Mouse (Mus musculus) hindbrain, embryonic 13.5 days (tissue): ENCODE measurements at regions not wholly inside any gene's neighbourhood (a gene's known extent, or its start where the extent isn't known, plus 50 kb on each side); places are given as distances from the start of the nearest gene placed in this dataset.
A peak's percentile ranks its signal among the peaks of the same experiment; 100 is the strongest.
"Not testable (repeated sequence)": the region's sequence is repeated elsewhere in the genome, so short reads cannot be mapped to it uniquely, and the experiment has no call there.

ENCODE experiments used
- ATAC-seq: fragments of 200-750 bp; cut with Nextera tagmentation; 2 replicates; pipeline ENCODE4 v1.8.0; 2017; ENCODE audit warnings: moderate TSS enrichment; ENCODE audit not compliant: low FRiP score
- H3K27ac ChIP-seq: fragments of 300-500 bp; sonication (generic); 2 replicates; pipeline ENCODE4 v1.5.1; 2015; ENCODE audit warnings: inconsistent platforms, mild to moderate bottlenecking, moderate library complexity
- H3K27me3 ChIP-seq: fragments of 300-500 bp; sonication (generic); 2 replicates; pipeline ENCODE4 v1.6.1; 2015; ENCODE audit warnings: mild to moderate bottlenecking, inconsistent platforms
- H3K36me3 ChIP-seq: fragments of 300-500 bp; sonication (generic); 2 replicates; pipeline ENCODE4 v1.6.1; 2015; ENCODE audit warnings: mild to moderate bottlenecking, inconsistent platforms
- H3K4me1 ChIP-seq: fragments of 300-500 bp; sonication (generic); replicated peaks from 2 replicates; pipeline ENCODE4 v1.6.1; 2015; ENCODE audit warnings: inconsistent platforms
- H3K4me2 ChIP-seq: fragments of 300-500 bp; sonication (generic); 2 replicates; pipeline ENCODE4 v1.6.1; 2015; ENCODE audit warnings: inconsistent platforms, mild to moderate bottlenecking, moderate library complexity
- H3K4me3 ChIP-seq: fragments of 300-500 bp; sonication (generic); 2 replicates; pipeline ENCODE4 v1.5.1; 2015; ENCODE audit warnings: mild to moderate bottlenecking, inconsistent platforms
- H3K9ac ChIP-seq: fragments of 300-500 bp; sonication (generic); 2 replicates; pipeline ENCODE4 v1.6.1; 2015; ENCODE audit warnings: mild to moderate bottlenecking, inconsistent platforms
- H3K9me3 ChIP-seq: fragments of 300-500 bp; sonication (generic); 2 replicates; pipeline ENCODE4 v1.6.1; 2016; ENCODE audit warnings: inconsistent platforms
- WGBS: fragments of 180-500 bp; shearing (Covaris S2); methylation state at CpG from one replicate; pipeline ENCODE4 v1.1.7; 2015; 5-methylcytosine and 5-hydroxymethylcytosine counted together

DNA sequence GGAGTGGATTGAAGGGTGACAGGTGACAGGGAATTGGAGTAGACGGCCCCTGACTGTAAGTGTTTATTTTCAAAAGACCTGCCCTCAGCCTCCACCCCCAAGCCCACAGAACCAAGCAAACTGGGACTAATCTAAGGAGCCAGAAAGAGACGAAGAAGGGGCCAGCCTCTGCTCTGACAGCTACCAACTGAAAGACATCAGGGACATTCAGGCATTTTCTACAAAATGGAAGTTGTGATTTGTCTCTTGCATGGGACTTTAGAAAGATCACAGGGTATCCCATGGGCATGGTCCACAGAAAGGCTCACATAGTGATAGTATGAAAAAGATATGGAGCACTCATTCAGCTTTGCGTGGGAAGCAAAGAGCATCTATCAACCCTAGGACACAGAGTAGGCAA is 163.8 kb upstream of the Rapgef5 start:
- H3K36me3 ChIP-seq, result no peaks in the 10 kb centered on the region
- H3K9me3 ChIP-seq, result no peaks in the 10 kb centered on the region
- H3K4me3 ChIP-seq, result no peak overlapping the region
- 40% methylated on average over 3 of the region's 3 CpGs for WGBS
- ATAC-seq, result no peak
- H3K4me2 ChIP-seq, result no peak overlapping the region
- H3K9ac ChIP-seq, result no peak overlapping the region
- H3K27me3 ChIP-seq, result no peaks in the 10 kb centered on the region
- no peak overlapping the region for H3K27ac ChIP-seq
- H3K4me1 ChIP-seq, result peaks cover 12% of the 10 kb centered on the region

DNA sequence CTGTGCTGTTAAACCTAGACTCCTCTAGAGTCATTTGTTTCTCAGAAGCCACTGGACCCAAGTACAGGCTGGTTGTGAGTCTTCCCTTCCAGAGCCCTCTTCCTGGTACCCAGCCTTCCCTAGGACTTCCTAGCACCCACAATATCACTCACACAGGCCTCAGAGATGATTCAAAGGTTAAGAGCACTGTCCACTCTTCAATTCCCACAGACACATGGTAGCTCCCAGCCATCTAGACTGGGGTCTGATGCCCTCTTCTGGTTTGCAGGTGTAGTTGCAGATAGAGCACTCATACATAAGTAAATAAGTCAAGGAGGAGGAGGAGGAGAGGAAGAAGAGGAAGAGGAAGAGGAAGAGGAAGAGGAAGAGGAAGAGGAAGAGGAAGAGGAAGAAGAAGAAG is 163.3 kb upstream of the Rapgef5 start:
- Histone ChIP-seq H3K4me3 (no peak overlapping the region), H3K9me3 (no peaks in the 10 kb centered on the region), H3K27ac (no peak overlapping the region), H3K27me3 (no peaks in the 10 kb centered on the region), H3K9ac (no peak overlapping the region), H3K4me1 (peaks cover 11% of the 10 kb centered on the region), H3K36me3 (no peaks in the 10 kb centered on the region), H3K4me2 (no peak overlapping the region)
- ATAC-seq, result 0 out of 2 replicates have a peak, but pooled peaks have one; percentile 8

DNA sequence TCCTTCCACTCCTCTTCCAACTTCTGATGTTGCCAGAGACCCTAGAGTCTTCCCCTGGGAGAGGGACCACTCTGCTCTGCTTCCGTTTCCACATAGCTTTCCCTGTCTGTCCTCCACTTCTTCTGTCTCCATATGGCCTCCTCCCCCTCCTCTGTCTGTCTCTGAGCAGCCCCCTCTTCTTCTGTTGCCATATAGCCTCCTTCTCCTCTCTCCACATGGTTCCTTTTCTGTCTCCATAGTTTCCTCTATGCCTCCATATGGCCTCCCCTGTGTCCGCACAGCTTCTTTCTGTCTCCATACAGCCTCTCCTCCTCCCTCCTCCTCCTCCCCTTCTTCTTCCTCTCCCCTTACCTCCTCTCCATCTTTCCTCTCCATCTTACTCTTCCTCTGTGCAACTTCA is 158.5 kb upstream of the Rapgef5 start:
- H3K27ac ChIP-seq, result no peak overlapping the region
- no peak overlapping the region for H3K9ac ChIP-seq
- no peaks in the 10 kb centered on the region for H3K36me3 ChIP-seq
- no peak for ATAC-seq
- WGBS, result 62% methylated on average over 2 of the region's 2 CpGs
- H3K4me1 ChIP-seq, result 0 out of 2 replicates have a peak, but pooled peaks cover 6% of the 10 kb centered on the region
- no peaks in the 10 kb centered on the region for H3K9me3 ChIP-seq
- no peak overlapping the region for H3K4me2 ChIP-seq
- no peaks in the 10 kb centered on the region for H3K27me3 ChIP-seq
- H3K4me3 ChIP-seq, result no peak overlapping the region

DNA sequence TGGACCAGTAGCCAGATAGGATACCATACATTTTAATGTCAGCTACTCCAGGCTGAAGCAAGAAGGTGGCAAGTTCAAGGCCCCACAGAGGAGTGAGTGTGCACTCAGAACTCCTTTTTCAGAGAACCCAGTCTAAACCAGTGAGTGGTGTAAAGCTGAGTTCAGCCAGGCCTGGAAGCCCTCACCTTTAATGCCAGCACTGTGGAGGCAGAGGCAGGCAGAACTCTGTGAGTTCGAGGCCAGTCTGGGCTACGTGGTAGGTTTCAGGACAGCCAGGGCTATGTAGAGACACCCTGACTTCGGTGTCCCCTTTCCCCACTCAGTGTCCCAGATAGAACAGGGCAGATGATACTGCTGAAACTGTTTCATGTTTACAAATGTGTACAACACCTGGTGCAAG is 157.4 kb upstream of the Rapgef5 start:
- WGBS, result 94% methylated on average over 3 of the region's 3 CpGs
- no peaks in the 10 kb centered on the region for H3K36me3 ChIP-seq
- no peak overlapping the region for H3K27ac ChIP-seq
- H3K4me3 ChIP-seq, result no peak overlapping the region
- no peak overlapping the region for H3K9ac ChIP-seq
- no peak for ATAC-seq
- H3K9me3 ChIP-seq, result no peaks in the 10 kb centered on the region
- 0 out of 2 replicates have a peak, but pooled peaks cover 6% of the 10 kb centered on the region for H3K4me1 ChIP-seq
- H3K27me3 ChIP-seq, result no peaks in the 10 kb centered on the region
- H3K4me2 ChIP-seq, result no peak overlapping the region

DNA sequence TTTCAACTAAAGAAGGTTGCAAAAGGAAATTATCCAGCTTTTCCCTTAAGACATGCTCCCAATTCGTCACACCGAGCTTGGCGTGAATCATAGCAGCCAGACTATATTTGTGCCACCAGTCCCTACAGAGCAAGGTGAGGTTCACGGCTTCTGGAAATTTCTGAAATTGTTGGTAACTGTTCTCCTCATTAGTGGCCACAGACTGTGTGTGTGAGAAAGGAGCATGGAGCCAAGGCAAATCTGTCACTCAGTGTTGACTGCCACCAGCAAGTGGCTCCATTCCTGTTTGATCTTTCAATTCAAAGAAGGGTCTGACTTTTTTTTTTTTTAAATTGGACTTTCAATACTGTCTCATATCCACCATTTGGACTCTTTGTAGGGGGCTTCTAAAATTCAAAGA is 156.1 kb upstream of the Rapgef5 start:
- H3K4me2 ChIP-seq, result no peak overlapping the region
- H3K9me3 ChIP-seq, result no peaks in the 10 kb centered on the region
- H3K4me1 ChIP-seq, result 0 out of 2 replicates have a peak, but pooled peaks cover 6% of the 10 kb centered on the region
- no peak for ATAC-seq
- 85% methylated on average over 4 of the region's 4 CpGs for WGBS
- no peak overlapping the region for H3K27ac ChIP-seq
- no peak overlapping the region for H3K4me3 ChIP-seq
- H3K36me3 ChIP-seq, result no peaks in the 10 kb centered on the region
- no peaks in the 10 kb centered on the region for H3K27me3 ChIP-seq
- H3K9ac ChIP-seq, result no peak overlapping the region

DNA sequence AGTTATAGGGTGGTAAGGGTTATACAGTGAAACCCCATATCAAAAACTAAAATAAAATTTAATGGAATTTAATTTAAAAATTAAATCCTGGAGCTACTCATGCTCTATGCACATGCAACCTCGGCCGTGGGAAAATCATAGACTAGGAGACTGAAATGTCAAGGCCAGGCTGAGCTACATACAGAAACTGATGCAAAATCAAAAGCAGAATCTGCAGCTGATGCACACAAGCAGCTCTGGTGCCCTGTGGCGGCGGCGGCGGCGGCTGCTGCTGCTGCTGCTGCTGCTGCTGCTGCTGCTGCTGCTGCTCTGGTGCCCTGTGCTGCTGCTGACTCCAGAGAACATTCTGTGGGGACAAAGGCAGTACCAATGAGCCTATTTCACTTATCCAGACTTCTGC is 154.5 kb upstream of the Rapgef5 start:
- H3K9me3 ChIP-seq, result no peaks in the 10 kb centered on the region
- 0 out of 2 replicates have a peak, but pooled peaks cover 6% of the 10 kb centered on the region for H3K4me1 ChIP-seq
- H3K36me3 ChIP-seq, result no peaks in the 10 kb centered on the region
- 71% methylated on average over 7 of the region's 7 CpGs for WGBS
- ATAC-seq, result no peak
- H3K27me3 ChIP-seq, result no peaks in the 10 kb centered on the region
- H3K9ac ChIP-seq, result no peak overlapping the region
- no peak overlapping the region for H3K4me3 ChIP-seq
- no peak overlapping the region for H3K4me2 ChIP-seq
- no peak overlapping the region for H3K27ac ChIP-seq

DNA sequence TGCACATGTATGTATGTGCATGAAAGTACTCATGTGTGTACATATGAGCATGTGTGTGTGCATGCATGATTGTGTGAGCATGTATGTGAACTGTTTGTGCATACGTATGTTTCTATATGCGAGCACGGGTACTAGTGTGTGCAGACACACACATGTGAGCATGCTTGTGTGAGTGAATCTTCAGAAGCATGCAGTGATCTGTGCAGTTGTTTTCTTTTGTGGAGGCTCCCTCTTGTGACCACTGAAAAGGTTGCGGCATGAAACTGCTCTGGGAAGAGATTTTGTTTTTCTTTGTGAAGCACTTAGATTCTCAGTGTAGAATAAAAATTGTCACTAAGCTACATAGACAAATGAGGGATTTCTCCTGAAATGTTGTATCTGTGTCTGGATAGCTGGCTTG is 152.8 kb upstream of the Rapgef5 start:
- WGBS, result 60% methylated on average over 3 of the region's 4 CpGs
- H3K9ac ChIP-seq, H3K27ac ChIP-seq, H3K36me3 ChIP-seq, H3K4me2 ChIP-seq, H3K27me3 ChIP-seq, H3K9me3 ChIP-seq, H3K4me1 ChIP-seq, H3K4me3 ChIP-seq: not testable (repeated sequence)
- peak; percentile 70 for ATAC-seq

DNA sequence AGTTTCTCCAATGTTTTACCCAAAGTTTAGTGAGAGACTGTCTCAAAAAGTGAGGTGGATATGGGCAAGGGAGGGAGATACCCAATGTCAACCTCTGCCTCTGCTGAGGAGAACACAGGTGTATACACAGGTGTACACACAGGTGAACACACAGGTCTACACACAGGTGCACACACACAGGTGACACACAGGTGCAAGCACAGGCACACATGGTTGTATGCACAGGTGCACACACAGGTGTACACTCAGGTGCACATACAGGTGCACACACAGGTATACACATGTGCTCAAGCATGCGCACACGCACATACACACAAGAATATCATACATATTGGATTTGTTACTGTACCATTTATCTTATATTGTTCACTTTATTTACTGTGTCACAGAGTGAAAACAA is 151.1 kb upstream of the Rapgef5 start:
- Histone ChIP-seq H3K4me2 (no peak overlapping the region), H3K27me3 (no peaks in the 10 kb centered on the region), H3K36me3 (no peaks in the 10 kb centered on the region), H3K9me3 (no peaks in the 10 kb centered on the region), H3K4me1 (0 out of 2 replicates have a peak, but pooled peaks cover 3% of the 10 kb centered on the region), H3K4me3 (no peak overlapping the region), H3K9ac (no peak overlapping the region), H3K27ac (no peak overlapping the region)
- no peak for ATAC-seq
- 98% methylated on average over 2 of the region's 2 CpGs for WGBS

DNA sequence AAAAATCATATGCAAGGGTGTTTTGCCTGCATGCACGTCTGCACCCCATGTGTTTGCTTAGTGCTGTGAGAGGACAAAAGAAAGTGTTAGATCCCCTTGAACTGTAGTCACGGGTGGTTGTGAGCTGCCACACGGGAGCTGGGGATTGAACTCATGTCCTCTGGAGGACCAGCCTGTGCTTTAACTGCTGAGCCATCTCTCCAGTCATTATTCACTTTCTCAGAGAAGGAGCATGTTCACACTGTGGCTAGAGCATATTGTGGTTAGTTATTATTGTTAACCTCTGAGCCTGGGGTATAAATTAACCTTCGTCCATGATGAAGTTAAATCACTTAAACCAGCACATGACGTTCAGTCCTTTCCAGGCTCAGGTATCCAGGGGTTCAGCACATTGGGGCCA is 150.4 kb upstream of the Rapgef5 start:
- Histone ChIP-seq H3K4me2 (no peak overlapping the region), H3K27me3 (no peaks in the 10 kb centered on the region), H3K9me3 (no peaks in the 10 kb centered on the region), H3K27ac (no peak overlapping the region), H3K9ac (no peak overlapping the region), H3K4me3 (no peak overlapping the region), H3K36me3 (no peaks in the 10 kb centered on the region), H3K4me1 (0 out of 2 replicates have a peak, but pooled peaks cover 3% of the 10 kb centered on the region)
- ATAC-seq, result no peak
- WGBS, result 60% methylated on average over 5 of the region's 5 CpGs

DNA sequence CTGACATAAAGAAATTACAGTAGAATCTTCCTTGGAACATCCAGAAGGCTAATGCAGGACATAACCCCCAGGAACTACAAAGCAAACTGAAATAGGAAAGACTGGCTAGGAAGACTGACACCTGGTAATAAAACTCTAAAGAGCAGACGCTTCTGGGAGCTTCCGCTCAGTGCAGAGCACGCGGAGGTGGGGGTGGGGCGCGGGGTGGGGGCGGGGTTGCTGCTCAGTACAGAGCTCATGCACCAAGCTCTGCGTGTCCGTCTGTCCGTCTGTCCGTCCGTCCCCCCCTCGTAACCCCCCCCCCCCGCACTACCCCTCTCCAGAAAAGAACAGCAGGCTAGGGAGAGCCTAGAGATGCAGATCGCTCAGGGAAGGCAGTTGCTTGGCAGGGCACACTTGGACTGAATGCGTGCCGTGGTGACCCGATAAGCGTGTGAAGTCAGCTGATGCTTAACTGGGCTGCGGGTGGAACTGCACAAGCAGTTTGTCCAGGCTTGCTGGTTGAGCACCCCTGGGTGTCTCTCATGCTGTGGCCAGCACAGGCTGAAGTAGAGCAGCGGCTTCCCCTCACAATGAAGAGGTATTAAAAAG is 137.9 kb upstream of the Rapgef5 start:
- H3K9me3 ChIP-seq, result no peaks in the 10 kb centered on the region
- no peaks in the 10 kb centered on the region; the same call in 1 of the 2 replicates for H3K4me1 ChIP-seq
- no peak; the same call in 1 of the 2 replicates for ATAC-seq
- H3K4me3 ChIP-seq, result no peak overlapping the region
- whole genome bisulfite sequencing, result 74% methylated on average over 21 of the region's 21 CpGs
- H3K36me3 ChIP-seq, result no peaks in the 10 kb centered on the region
- H3K9ac ChIP-seq, result no peak overlapping the region
- no peak overlapping the region for H3K27ac ChIP-seq
- no peak overlapping the region for H3K4me2 ChIP-seq
- H3K27me3 ChIP-seq, result no peaks in the 10 kb centered on the region

DNA sequence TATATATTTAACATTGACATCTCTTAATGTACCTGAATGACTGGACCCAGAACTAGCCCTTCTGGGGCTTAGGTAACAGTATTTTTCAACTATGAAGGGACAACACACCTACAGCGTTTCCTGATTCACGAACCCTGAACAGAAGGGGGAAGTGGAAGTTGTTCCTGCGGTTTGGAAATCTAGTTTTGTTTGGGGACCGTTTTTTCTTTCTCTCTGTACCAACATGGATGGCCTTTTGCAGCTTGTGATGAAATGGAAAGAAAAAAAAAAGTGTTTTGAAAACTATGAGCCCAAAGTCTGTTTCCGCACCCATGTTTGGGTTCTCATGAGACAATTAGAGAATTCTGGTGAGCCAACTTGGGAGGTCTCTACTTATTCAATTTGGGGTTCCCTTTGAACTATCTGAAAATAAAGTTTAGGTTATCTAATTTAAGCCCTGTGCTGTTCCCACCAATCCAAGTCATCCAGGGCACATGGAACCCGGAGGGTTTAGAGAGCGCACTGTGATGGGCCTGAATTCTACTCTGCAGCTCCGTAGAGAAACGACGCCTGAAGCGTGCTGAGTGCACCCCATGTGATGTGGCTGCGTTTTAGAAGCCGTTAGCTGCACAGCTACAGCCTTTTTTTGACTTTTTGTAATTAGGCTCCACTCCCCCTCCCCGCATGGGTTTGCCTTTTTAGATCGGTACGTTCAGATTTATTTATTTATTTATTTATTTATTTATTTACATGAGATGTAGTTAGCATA is 137.0 kb upstream of the Rapgef5 start:
- Histone ChIP-seq H3K27me3 (no peaks in the 10 kb centered on the region), H3K27ac (no peak overlapping the region), H3K36me3 (no peaks in the 10 kb centered on the region), H3K4me1 (no peaks in the 10 kb centered on the region; the same call in 1 of the 2 replicates), H3K4me3 (no peak overlapping the region), H3K4me2 (no peak overlapping the region), H3K9me3 (no peaks in the 10 kb centered on the region), H3K9ac (no peak overlapping the region)
- ATAC-seq, result no peak
- WGBS, result 86% methylated on average over 16 of the region's 16 CpGs

DNA sequence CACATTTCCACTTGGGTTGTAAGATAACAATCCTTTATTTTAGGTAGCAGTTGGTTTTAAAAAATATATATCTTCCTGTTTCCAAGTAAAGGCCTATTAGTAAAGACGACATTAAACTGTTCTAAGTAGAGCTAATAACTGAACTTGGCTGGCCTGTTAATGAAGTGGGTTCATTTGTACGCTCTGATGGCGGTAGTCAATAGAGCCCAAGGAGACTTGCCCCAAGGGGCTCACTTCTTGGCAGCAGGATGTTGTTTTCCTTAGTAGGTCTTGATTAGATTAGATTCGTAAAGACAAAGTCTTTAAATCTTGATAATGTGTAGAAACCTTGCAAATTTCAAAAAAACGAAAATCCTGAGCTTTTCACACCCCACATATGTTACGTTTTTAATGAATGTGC is 135.4 kb upstream of the Rapgef5 start:
- ATAC-seq, result no peak
- no peak overlapping the region for H3K4me2 ChIP-seq
- no peak overlapping the region for H3K27ac ChIP-seq
- no peaks in the 10 kb centered on the region; the same call in 1 of the 2 replicates for H3K4me1 ChIP-seq
- H3K4me3 ChIP-seq, result no peak overlapping the region
- no peaks in the 10 kb centered on the region for H3K27me3 ChIP-seq
- H3K36me3 ChIP-seq, result no peaks in the 10 kb centered on the region
- 69% methylated on average over 6 of the region's 6 CpGs for WGBS
- H3K9me3 ChIP-seq, result no peaks in the 10 kb centered on the region
- no peak overlapping the region for H3K9ac ChIP-seq

DNA sequence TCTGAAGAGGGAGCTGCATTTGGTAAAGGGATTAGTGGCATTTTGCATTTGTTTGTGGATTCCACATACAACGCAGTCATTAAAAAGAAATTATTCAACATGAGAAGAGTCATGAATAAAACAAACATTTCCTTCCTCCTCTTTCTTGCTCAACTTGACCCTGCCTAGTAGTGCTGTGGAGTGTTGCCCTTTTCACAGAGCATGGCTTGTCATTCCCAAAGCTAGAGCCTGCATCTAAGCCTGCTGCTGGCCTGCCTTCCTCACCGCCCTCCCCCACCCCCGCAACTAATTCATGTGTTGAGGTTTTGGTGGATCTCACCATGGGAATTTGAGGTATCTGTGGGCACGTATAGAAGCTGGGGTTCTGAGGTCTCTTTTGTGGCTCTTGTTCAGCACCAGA is 133.6 kb upstream of the Rapgef5 start:
- WGBS, result 43% methylated on average over 1 of the region's 4 CpGs
- not testable (repeated sequence) for H3K9ac ChIP-seq, H3K4me1 ChIP-seq, H3K27ac ChIP-seq, H3K4me2 ChIP-seq, H3K4me3 ChIP-seq, H3K36me3 ChIP-seq, ATAC-seq, H3K9me3 ChIP-seq
- 0 out of 2 replicates have a peak, but pooled peaks cover 14% of the 10 kb centered on the region for H3K27me3 ChIP-seq
